Mouse (Mus musculus): ENCODE data around the gene Zfp942. TPM values are rescaled to one million over a fixed set of nuclear protein-coding genes. Genes with fewer than 3 reads are reported as not detected.
A peak's percentile ranks its signal among the peaks of the same experiment; 100 is the strongest.
"Not testable (repeated sequence)": the region's sequence is repeated elsewhere in the genome, so short reads cannot be mapped to it uniquely, and the experiment has no call there.

The Zfp942 gene
- total RNA-seq (2021) (1 to 10 TPM; 5.8 to 6.2 TPM), polyA plus RNA-seq (2012; rRNA removed) (1.2 and 2.8 TPM in 2 replicates)
- long read RNA-seq, partial matches to known transcripts = 0 of 8 reads
- long read RNA-seq, other reads (novel, unspliced or antisense) = 4 of 8 reads

GRCm38 (mm10) chr17:21962107-21962907 lies at the start of gene Zfp942, which contains the start of gene Zfp943:
TSS of gene Zfp942 (minus strand) at chr17:21962464.
TSS of gene Zfp943 (plus strand) at chr17:21962552.
- not testable (repeated sequence) for H3K79me2 ChIP-seq (replicated peaks; ENCODE audit: control insufficient read depth, insufficient read depth, low read length); H3K27me3 ChIP-seq (ENCODE audit: control insufficient read depth, insufficient read depth, low read length); H3K4me1 ChIP-seq (ENCODE audit: control insufficient read depth, insufficient read depth, low read length); H3K36me3 ChIP-seq (ENCODE audit: control insufficient read depth, insufficient read depth, low read length)
- Histone ChIP-seq H3K27ac (peak within 1 kb of the TSS; percentile 86), H3K4me3 (peak within 1 kb of the TSS; percentile 87), H3K9ac (ENCODE audit: low read depth, low read length) (peak within 1 kb of the TSS; percentile 97)
- DNase-seq = peak; percentile 85 to 88
- intact Hi-C loops (cut with DNase I) = loop anchor here (2.0 to 10.0 kb wide), 2 partner anchors 228 to 396 kb away; partner anchors contain the start of gene Zfp229
- TF ChIP-seq POLR2A (IDR thresholded peaks at IDR 0.05; ENCODE audit: insufficient read depth, low read depth, low read length) = peak; percentile 46; the same call in 1 of the 2 replicates
- WGBS = under 1% methylated on average over 45 of the region's 55 CpGs

- intact Hi-C loops (cut with DNase I) = loop anchor here (2.0 to 10.0 kb wide), 2 partner anchors 229 to 395 kb away; partner anchors contain the start of gene Zfp229
- Histone ChIP-seq H3K4me1 (ENCODE audit: control insufficient read depth, insufficient read depth, low read length) (peaks cover 1% of the 10 kb centered on the region), H3K9ac (ENCODE audit: low read depth, low read length) (no peak overlapping the region; the same call in 1 of the 2 replicates), H3K4me3 (peak overlapping the region; percentile 87), H3K79me2 (replicated peaks; ENCODE audit: control insufficient read depth, insufficient read depth, low read length) (no peaks in the 10 kb centered on the region), H3K27me3 (ENCODE audit: control insufficient read depth, insufficient read depth, low read length) (no peaks in the 10 kb centered on the region), H3K36me3 (ENCODE audit: control insufficient read depth, insufficient read depth, low read length) (peaks cover 6% of the 10 kb centered on the region), H3K27ac (peak overlapping the region; percentile 86; the same call in 1 of the 2 replicates)
- TF ChIP-seq CTCF (IDR thresholded peaks at IDR 0.05) (no peak), POLR2A (IDR thresholded peaks at IDR 0.05; ENCODE audit: insufficient read depth, low read depth, low read length) (no peak), EP300 (IDR thresholded peaks at IDR 0.05; ENCODE audit: insufficient read depth, low read depth, low read length) (no peak)
- no peak for DNase-seq
- whole genome bisulfite sequencing = 25% methylated on average over 4 of the region's 4 CpGs
These were observed 1.0 kb upstream of the Zfp942 start for GRCm38 (mm10) chr17:21963302-21963701.

DNA sequence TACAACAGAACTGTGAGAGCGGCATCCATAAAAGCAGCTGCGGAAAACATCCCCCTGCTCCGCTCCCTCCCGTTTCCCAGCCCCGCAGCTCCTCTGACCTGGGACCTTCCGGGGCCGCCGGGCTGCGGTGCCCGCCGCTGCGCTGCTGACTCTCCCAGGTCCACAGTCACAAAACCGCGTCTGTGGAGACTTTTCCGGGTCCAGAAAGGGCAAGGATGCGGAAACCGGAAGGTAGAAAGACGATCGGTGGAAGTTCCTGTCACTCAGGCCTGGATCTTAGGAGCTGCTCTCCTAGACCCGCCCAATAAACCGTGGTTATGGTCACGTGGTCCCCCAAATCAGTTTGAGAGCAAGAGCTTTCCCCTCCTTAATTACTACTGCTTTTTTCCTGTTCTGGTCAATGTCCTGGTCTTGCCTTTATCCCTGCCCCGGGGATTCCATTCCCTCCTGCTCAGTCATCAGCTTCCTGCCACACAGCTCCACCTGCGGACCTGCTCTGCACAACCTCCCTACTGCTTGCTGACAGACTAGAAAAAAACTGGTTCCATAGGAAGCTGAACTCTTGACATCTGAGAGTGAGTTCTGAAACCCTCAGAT lies 52.7 kb downstream of the Zfp942 start, which contains the start of gene Zfp995:
Gene Zfp995, minus strand, starts transcription at position 471 of the 597 bp plus-strand sequence.
- H3K4me1 ChIP-seq (ENCODE audit: control insufficient read depth, insufficient read depth, low read length); H3K36me3 ChIP-seq (ENCODE audit: control insufficient read depth, insufficient read depth, low read length); H3K79me2 ChIP-seq (replicated peaks; ENCODE audit: control insufficient read depth, insufficient read depth, low read length); H3K27me3 ChIP-seq (ENCODE audit: control insufficient read depth, insufficient read depth, low read length); intact Hi-C loops (cut with DNase I): not testable (repeated sequence)
- Histone ChIP-seq H3K4me3 (peak within 1 kb of the TSS; percentile 55), H3K9ac (ENCODE audit: low read depth, low read length) (peak within 1 kb of the TSS; percentile 74), H3K27ac (peak within 1 kb of the TSS; percentile 7; the same call in 1 of the 2 replicates)
- under 1% methylated on average over 24 of the region's 24 CpGs for WGBS
- peak; percentile 59 to 76 for DNase-seq

DNA sequence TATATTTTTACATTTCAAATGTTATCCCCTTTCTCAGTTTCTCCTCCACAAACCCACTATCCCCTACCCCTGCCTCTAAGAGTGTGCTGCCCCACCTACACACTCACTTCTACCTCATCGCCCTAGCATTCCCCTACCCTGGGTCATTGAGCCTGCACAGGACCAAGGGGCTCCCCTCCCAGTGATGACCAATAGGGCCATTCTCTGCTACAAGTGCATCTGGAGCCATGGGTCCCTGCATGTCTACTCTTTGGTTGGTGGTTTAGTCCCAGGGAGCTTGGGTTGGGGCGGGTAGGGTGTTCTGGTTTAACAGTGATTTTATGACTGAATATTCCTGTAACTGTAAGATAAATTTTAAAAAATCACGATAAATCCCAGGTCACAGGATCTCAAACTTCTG lies 53.2 kb downstream of the Zfp942 start:
- TF ChIP-seq CTCF (IDR thresholded peaks at IDR 0.05) (no peak), POLR2A (IDR thresholded peaks at IDR 0.05; ENCODE audit: insufficient read depth, low read depth, low read length) (no peak), EP300 (IDR thresholded peaks at IDR 0.05; ENCODE audit: insufficient read depth, low read depth, low read length) (no peak)
- WGBS = 9% methylated on average over 3 of the region's 3 CpGs

More for the DNA sequence above, 53.2 kb downstream of the Zfp942 start:
- Histone ChIP-seq H3K27me3 (ENCODE audit: control insufficient read depth, insufficient read depth, low read length) (no peaks in the 10 kb centered on the region), H3K36me3 (ENCODE audit: control insufficient read depth, insufficient read depth, low read length) (no peaks in the 10 kb centered on the region), H3K9ac (ENCODE audit: low read depth, low read length) (peak overlapping the region; percentile 74), H3K4me3 (peak overlapping the region; percentile 55), H3K27ac (peak overlapping the region; percentile 7; the same call in 1 of the 2 replicates), H3K79me2 (replicated peaks; ENCODE audit: control insufficient read depth, insufficient read depth, low read length) (no peaks in the 10 kb centered on the region), H3K4me1 (ENCODE audit: control insufficient read depth, insufficient read depth, low read length) (no peaks in the 10 kb centered on the region)
- intact Hi-C loops (cut with DNase I) = no loop called here
- no peak for DNase-seq

Other genes with a start within 250 kb of the Zfp942 start
- gene Zfp229, start 231.7 kb downstream of the Zfp942 start, total RNA-seq (2021) = 1 to 10 TPM; 5.1 to 5.9 TPM
- gene Zfp229, start 231.7 kb downstream of the Zfp942 start, polyA plus RNA-seq (2012; rRNA removed) = 1.5 and 3.3 TPM in 2 replicates
- gene Zfp820, start 116.7 kb downstream of the Zfp942 start, total RNA-seq (2021) = under 1 TPM; 0.65 to 0.86 TPM
- 0.08 and 0.35 TPM in 2 replicates for gene Zfp820, start 116.7 kb downstream of the Zfp942 start, polyA plus RNA-seq (2012; rRNA removed)
- under 1 TPM; 0.39 to 0.60 TPM for gene Zfp995, start 52.5 kb downstream of the Zfp942 start, total RNA-seq (2021)
- 0.20 and 0.47 TPM in 2 replicates for gene Zfp995, start 52.5 kb downstream of the Zfp942 start, polyA plus RNA-seq (2012; rRNA removed)
- gene Zfp943, start 88 bp upstream of the Zfp942 start, total RNA-seq (2021) = 10 to 100 TPM; 19.7 to 21.5 TPM
- 5.7 and 8.5 TPM in 2 replicates for gene Zfp943, start 88 bp upstream of the Zfp942 start, polyA plus RNA-seq (2012; rRNA removed)
- 1 to 10 TPM in 1 of 2 experiments, under 1 TPM in 1; 0.48 to 1.1 TPM for gene Zfp947, start 203.7 kb upstream of the Zfp942 start, total RNA-seq (2021)
- 0.16 and 0.23 TPM in 2 replicates for gene Zfp947, start 203.7 kb upstream of the Zfp942 start, polyA plus RNA-seq (2012; rRNA removed)